Mouse (Mus musculus) bone marrow, adult 2 months (tissue): Measurements from ENCODE around the gene Ssh3.

Source experiments
- CTCF ChIP-seq: fragments of 200-500 bp; IDR thresholded peaks from 2 replicates; pipeline ENCODE4 v1.5.1; 2011; ENCODE audit warnings: low read length, control low read depth; ENCODE audit not compliant: control insufficient read depth, insufficient read depth
- POLR2A ChIP-seq: fragments of 200-500 bp; IDR thresholded peaks from 2 replicates; pipeline ENCODE4 v1.6.1; 2011; ENCODE audit warnings: low read depth, mild to moderate bottlenecking, control low read depth, low read length, borderline replicate concordance; ENCODE audit not compliant: control insufficient read depth

DNA sequence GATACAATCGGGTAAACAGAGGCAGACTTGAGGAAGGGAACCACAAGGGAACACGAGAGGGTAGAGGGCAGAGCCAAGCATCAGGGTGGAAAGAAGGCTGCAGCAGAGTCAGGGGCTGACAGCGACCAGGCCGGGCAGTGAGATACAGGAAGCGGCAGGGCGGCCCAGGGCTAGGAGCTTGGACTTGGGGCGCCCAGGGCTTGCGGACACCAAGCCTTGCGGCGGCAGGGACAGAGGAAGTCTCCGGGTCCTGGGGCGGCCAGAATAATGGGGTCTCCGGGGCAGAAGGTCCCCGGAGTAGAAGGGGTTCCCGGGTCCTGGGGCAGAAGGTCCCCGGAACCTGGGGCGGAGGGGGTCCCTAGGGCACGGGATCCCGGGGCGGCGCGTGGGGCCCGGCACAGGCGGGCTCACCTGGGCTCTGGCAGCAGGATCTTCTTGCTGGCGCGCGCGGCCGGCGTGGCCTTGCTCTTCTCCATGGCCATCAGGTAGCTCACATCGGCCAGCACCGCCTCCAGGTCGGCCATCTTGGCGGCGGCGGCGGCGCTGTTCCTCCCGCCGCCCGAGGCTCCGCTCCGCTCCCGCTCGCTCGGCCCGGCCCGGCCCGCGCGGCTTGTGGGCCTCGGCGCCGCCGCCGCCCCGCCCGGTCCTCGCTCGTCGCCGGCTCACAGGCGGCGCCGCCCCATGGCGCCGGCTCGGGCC is 36.7 kb upstream of the Ssh3 start:
- TF ChIP-seq POLR2A (peak; percentile 18; the same call in 1 of the 2 replicates), CTCF (no peak)
